Mouse (Mus musculus): Measurements from ENCODE around the gene Itih2. TPM values are rescaled to one million over a fixed set of nuclear protein-coding genes. Genes with fewer than 3 reads are reported as not detected.

Itih2 gene
- polyA plus RNA-seq, 1 experiment from 2014 or later = 2.1 TPM

- no peak overlapping the region for H3K9ac ChIP-seq (replicated peaks; ENCODE audit: low read depth, low read length)
- ATAC-seq = no peak
- no peaks in the 10 kb centered on the region for H3K9me3 ChIP-seq (ENCODE audit: control insufficient read depth, low read length)
- H3K27me3 ChIP-seq (replicated peaks; ENCODE audit: control insufficient read depth, insufficient read depth, low read length) = no peaks in the 10 kb centered on the region
- 91% methylated on average over 14 of the region's 14 CpGs for WGBS
- no peak overlapping the region for H3K4me3 ChIP-seq (replicated peaks; ENCODE audit: low read length)
- H3K36me3 ChIP-seq (ENCODE audit: control insufficient read depth, insufficient read depth) = peaks cover 18% of the 10 kb centered on the region
- no peak overlapping the region for H3K27ac ChIP-seq (ENCODE audit: low read length)
- H3K4me1 ChIP-seq (replicated peaks; ENCODE audit: control insufficient read depth, insufficient read depth, low read length) = no peaks in the 10 kb centered on the region
- H3K4me2 ChIP-seq (ENCODE audit: low read length) = no peak overlapping the region
Measured at GRCm38 (mm10) chr2:10094327-10095100, 36.7 kb downstream of the Itih2 start.

GRCm38 (mm10) chr2:10087256-10087850 is 43.8 kb downstream of the Itih2 start:
- no peak for ATAC-seq
- H3K4me3 ChIP-seq (replicated peaks; ENCODE audit: low read length) = no peak overlapping the region
- no peak overlapping the region for H3K4me2 ChIP-seq (ENCODE audit: low read length)
- H3K9me3 ChIP-seq (ENCODE audit: control insufficient read depth, low read length) = no peaks in the 10 kb centered on the region
- H3K9ac ChIP-seq (replicated peaks; ENCODE audit: low read depth, low read length) = no peak overlapping the region
- no peak overlapping the region for H3K27ac ChIP-seq (ENCODE audit: low read length)
- peaks cover 21% of the 10 kb centered on the region for H3K36me3 ChIP-seq (ENCODE audit: control insufficient read depth, insufficient read depth)
- WGBS = 85% methylated on average over 8 of the region's 8 CpGs
- peaks cover 3% of the 10 kb centered on the region; the same call in 1 of the 2 replicates for H3K4me1 ChIP-seq (replicated peaks; ENCODE audit: control insufficient read depth, insufficient read depth, low read length)
- no peaks in the 10 kb centered on the region for H3K27me3 ChIP-seq (replicated peaks; ENCODE audit: control insufficient read depth, insufficient read depth, low read length)

- 96% methylated on average over 1 of the region's 1 CpGs for WGBS
- no peak for ATAC-seq
- Histone ChIP-seq H3K9me3 (ENCODE audit: control insufficient read depth, low read length) (no peaks in the 10 kb centered on the region), H3K36me3 (ENCODE audit: control insufficient read depth, insufficient read depth) (peaks cover 7% of the 10 kb centered on the region; the same call in 1 of the 2 replicates), H3K27me3 (replicated peaks; ENCODE audit: control insufficient read depth, insufficient read depth, low read length) (no peaks in the 10 kb centered on the region), H3K9ac (replicated peaks; ENCODE audit: low read depth, low read length) (no peak overlapping the region), H3K27ac (ENCODE audit: low read length) (no peak overlapping the region), H3K4me2 (ENCODE audit: low read length) (no peak overlapping the region), H3K4me1 (replicated peaks; ENCODE audit: control insufficient read depth, insufficient read depth, low read length) (peaks cover 28% of the 10 kb centered on the region), H3K4me3 (replicated peaks; ENCODE audit: low read length) (no peak overlapping the region)
Measured at GRCm38 (mm10) chr2:10082737-10083136, 48.5 kb downstream of the Itih2 start.

- H3K9ac ChIP-seq (replicated peaks; ENCODE audit: low read depth, low read length) = no peak overlapping the region; the same call in 1 of the 2 replicates
- peaks cover 32% of the 10 kb centered on the region for H3K4me1 ChIP-seq (replicated peaks; ENCODE audit: control insufficient read depth, insufficient read depth, low read length)
- H3K27ac ChIP-seq (ENCODE audit: low read length) = no peak overlapping the region
- no peaks in the 10 kb centered on the region for H3K27me3 ChIP-seq (replicated peaks; ENCODE audit: control insufficient read depth, insufficient read depth, low read length)
- no peaks in the 10 kb centered on the region for H3K9me3 ChIP-seq (ENCODE audit: control insufficient read depth, low read length)
- H3K36me3 ChIP-seq (ENCODE audit: control insufficient read depth, insufficient read depth) = 0 out of 2 replicates have a peak, but pooled peaks cover 5% of the 10 kb centered on the region
- 91% methylated on average over 5 of the region's 5 CpGs for WGBS
- ATAC-seq = no peak
- H3K4me3 ChIP-seq (replicated peaks; ENCODE audit: low read length) = peak overlapping the region; percentile 98
- peak overlapping the region; percentile 80 for H3K4me2 ChIP-seq (ENCODE audit: low read length)
Measured at GRCm38 (mm10) chr2:10081453-10082080, 49.6 kb downstream of the Itih2 start.

GRCm38 (mm10) chr2:10080310-10081010 is 50.7 kb downstream of the Itih2 start, which contains the start of the genes Atp5c1 and Kin:
Gene Atp5c1, minus strand, starts transcription at chr2:10080510.
Gene Kin, plus strand, starts transcription at chr2:10080593.
- peak within 1 kb of the TSS; percentile 100 for H3K9ac ChIP-seq (replicated peaks; ENCODE audit: low read depth, low read length)
- H3K4me3 ChIP-seq (replicated peaks; ENCODE audit: low read length) = peak within 1 kb of the TSS; percentile 98
- peak; percentile 99 for ATAC-seq
- peak within 1 kb of the TSS; percentile 80 for H3K4me2 ChIP-seq (ENCODE audit: low read length)
- under 1% methylated on average over 61 of the region's 61 CpGs for WGBS
- 0 out of 2 replicates have a peak, but pooled peaks cover 2% of the 10 kb centered on the region for H3K36me3 ChIP-seq (ENCODE audit: control insufficient read depth, insufficient read depth)
- H3K27ac ChIP-seq (ENCODE audit: low read length) = peak within 1 kb of the TSS; percentile 94
- peaks cover 32% of the 10 kb centered on the region for H3K4me1 ChIP-seq (replicated peaks; ENCODE audit: control insufficient read depth, insufficient read depth, low read length)
- no peaks in the 10 kb centered on the region for H3K9me3 ChIP-seq (ENCODE audit: control insufficient read depth, low read length)
- H3K27me3 ChIP-seq (replicated peaks; ENCODE audit: control insufficient read depth, insufficient read depth, low read length) = no peaks in the 10 kb centered on the region

GRCm38 (mm10) chr2:10079745-10080309 is 51.4 kb downstream of the Itih2 start:
- WGBS = under 1% methylated on average over 28 of the region's 28 CpGs
- Histone ChIP-seq H3K4me3 (replicated peaks; ENCODE audit: low read length) (peak overlapping the region; percentile 98), H3K27me3 (replicated peaks; ENCODE audit: control insufficient read depth, insufficient read depth, low read length) (no peaks in the 10 kb centered on the region), H3K9me3 (ENCODE audit: control insufficient read depth, low read length) (no peaks in the 10 kb centered on the region), H3K27ac (ENCODE audit: low read length) (peak overlapping the region; percentile 94), H3K4me1 (replicated peaks; ENCODE audit: control insufficient read depth, insufficient read depth, low read length) (peaks cover 32% of the 10 kb centered on the region), H3K4me2 (ENCODE audit: low read length) (peak overlapping the region; percentile 73), H3K9ac (replicated peaks; ENCODE audit: low read depth, low read length) (peak overlapping the region; percentile 100), H3K36me3 (ENCODE audit: control insufficient read depth, insufficient read depth) (0 out of 2 replicates have a peak, but pooled peaks cover 2% of the 10 kb centered on the region)
- ATAC-seq = no peak; the same call in 1 of the 2 replicates

- Histone ChIP-seq H3K9ac (replicated peaks; ENCODE audit: low read depth, low read length) (no peak overlapping the region), H3K36me3 (ENCODE audit: control insufficient read depth, insufficient read depth) (no peaks in the 10 kb centered on the region), H3K27ac (ENCODE audit: low read length) (no peak overlapping the region), H3K4me1 (replicated peaks; ENCODE audit: control insufficient read depth, insufficient read depth, low read length) (peaks cover 26% of the 10 kb centered on the region), H3K9me3 (ENCODE audit: control insufficient read depth, low read length) (no peaks in the 10 kb centered on the region), H3K4me2 (ENCODE audit: low read length) (no peak overlapping the region), H3K27me3 (replicated peaks; ENCODE audit: control insufficient read depth, insufficient read depth, low read length) (no peaks in the 10 kb centered on the region), H3K4me3 (replicated peaks; ENCODE audit: low read length) (no peak overlapping the region)
- WGBS = 92% methylated on average over 8 of the region's 8 CpGs
- ATAC-seq = no peak
Measured at GRCm38 (mm10) chr2:10076675-10077074, 54.5 kb downstream of the Itih2 start.

- 85% methylated on average over 7 of the region's 7 CpGs for WGBS
- ATAC-seq = no peak
- Histone ChIP-seq H3K36me3 (ENCODE audit: control insufficient read depth, insufficient read depth) (no peaks in the 10 kb centered on the region), H3K4me3 (replicated peaks; ENCODE audit: low read length) (no peak overlapping the region), H3K9ac (replicated peaks; ENCODE audit: low read depth, low read length) (no peak overlapping the region), H3K9me3 (ENCODE audit: control insufficient read depth, low read length) (no peaks in the 10 kb centered on the region), H3K27ac (ENCODE audit: low read length) (no peak overlapping the region), H3K27me3 (replicated peaks; ENCODE audit: control insufficient read depth, insufficient read depth, low read length) (no peaks in the 10 kb centered on the region), H3K4me1 (replicated peaks; ENCODE audit: control insufficient read depth, insufficient read depth, low read length) (peaks cover 20% of the 10 kb centered on the region), H3K4me2 (ENCODE audit: low read length) (no peak overlapping the region)
Measured at GRCm38 (mm10) chr2:10074470-10074869, 56.7 kb downstream of the Itih2 start.

Measured in forebrain, embryonic 16.5 days (tissue).